In the genomic region with DNA sequence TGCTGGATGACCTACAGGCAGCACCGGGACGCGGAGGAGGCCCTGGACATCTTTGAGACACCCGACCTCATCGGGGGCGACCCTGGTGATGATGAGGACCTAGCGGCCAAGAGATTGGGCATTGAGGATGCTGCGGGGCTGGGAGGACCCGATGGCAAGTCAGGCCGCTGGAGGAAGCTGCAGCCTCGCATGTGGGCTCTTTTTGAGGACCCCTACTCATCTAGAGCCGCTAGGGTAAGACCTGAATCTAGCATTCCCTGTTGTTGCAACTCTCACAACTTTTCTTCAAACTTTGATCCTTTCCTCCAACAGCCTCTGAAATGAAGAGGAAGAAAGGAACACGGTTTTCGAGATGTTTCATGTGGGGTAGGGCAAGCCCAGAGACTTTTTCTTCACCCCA, we compare ENCODE assay signal across 8 mouse cellular contexts. TPM values are rescaled to one million over a fixed set of nuclear protein-coding genes. Genes with fewer than 3 reads are reported as not detected.
A peak's percentile ranks its signal among the peaks of the same experiment; 100 is the strongest.
DNase-seq lines count a peak whose midpoint lies in the region; ATAC-seq and TF ChIP-seq lines count a peak whose summit lies in the region.

No protein-coding gene starts in this region.

- H3K4me2 ChIP-seq in kidney, embryonic 15.5 days = peak overlapping the region; percentile 86
- peak overlapping the region; percentile 95 for H3K4me2 ChIP-seq in hindbrain, embryonic 12.5 days (replicated peaks)
- H3K4me2 ChIP-seq in midbrain, embryonic 11.5 days = peak overlapping the region; percentile 97

- no peak for ATAC-seq in kidney, embryonic 15.5 days (replicated peaks; ENCODE audit: low FRiP score)
- 0 out of 2 replicates have a peak, but pooled peaks have one; percentile 4 for ATAC-seq in hindbrain, embryonic 12.5 days (ENCODE audit: low FRiP score)
- ATAC-seq in midbrain, embryonic 11.5 days (ENCODE audit: low FRiP score) = no peak
- ATAC-seq in frontal cortex, adult (ENCODE audit: low TSS enrichment) = no peak

- H3K9ac ChIP-seq in kidney, embryonic 15.5 days = peak overlapping the region; percentile 41; the same call in 1 of the 2 replicates
- peak overlapping the region; percentile 65 for H3K9ac ChIP-seq in hindbrain, embryonic 12.5 days
- H3K9ac ChIP-seq in midbrain, embryonic 11.5 days (ENCODE audit: low read length) = peak overlapping the region; percentile 60; the same call in 1 of the 2 replicates

- no peak for TF ChIP-seq CTCF in thymus, adult 2 months (IDR thresholded peaks at IDR 0.05; ENCODE audit: borderline replicate concordance, control insufficient read depth, extremely low read depth, insufficient read depth, low read length, poor library complexity)

- H3K4me1 ChIP-seq in kidney, embryonic 15.5 days = peaks cover 25% of the 10 kb centered on the region
- peaks cover 25% of the 10 kb centered on the region for H3K4me1 ChIP-seq in embryonic facial prominence, embryonic 10.5 days
- peaks cover 20% of the 10 kb centered on the region for H3K4me1 ChIP-seq in hindbrain, embryonic 12.5 days
- H3K4me1 ChIP-seq in midbrain, embryonic 11.5 days (ENCODE audit: control insufficient read depth, insufficient read depth, low read length) = peaks cover 11% of the 10 kb centered on the region
- H3K4me1 ChIP-seq in thymus, adult 2 months (replicated peaks; ENCODE audit: control insufficient read depth, insufficient read depth, low read length) = no peaks in the 10 kb centered on the region

- peaks cover 38% of the 10 kb centered on the region for H3K27me3 ChIP-seq in kidney, embryonic 15.5 days
- peaks cover 63% of the 10 kb centered on the region for H3K27me3 ChIP-seq in embryonic facial prominence, embryonic 10.5 days (replicated peaks; ENCODE audit: low read depth, poor library complexity, severe bottlenecking)
- peaks cover 42% of the 10 kb centered on the region for H3K27me3 ChIP-seq in hindbrain, embryonic 12.5 days
- peaks cover 22% of the 10 kb centered on the region for H3K27me3 ChIP-seq in midbrain, embryonic 11.5 days (ENCODE audit: control insufficient read depth, insufficient read depth, low read length)
- H3K27me3 ChIP-seq in thymus, adult 2 months (ENCODE audit: control insufficient read depth, insufficient read depth, low read length) = no peaks in the 10 kb centered on the region; the same call in 1 of the 2 replicates

- 12% methylated on average over 14 of the region's 14 CpGs for WGBS in kidney, embryonic 15.5 days
- WGBS in embryonic facial prominence, embryonic 10.5 days = 11% methylated on average over 14 of the region's 14 CpGs
- 10% methylated on average over 14 of the region's 14 CpGs for WGBS in hindbrain, embryonic 12.5 days
- 10% methylated on average over 14 of the region's 14 CpGs for WGBS in midbrain, embryonic 11.5 days
- 15% methylated on average over 14 of the region's 14 CpGs for WGBS in thymus, adult 2 months

- peak overlapping the region; percentile 53 for H3K4me3 ChIP-seq in kidney, embryonic 15.5 days (replicated peaks)
- peak overlapping the region; percentile 70 for H3K4me3 ChIP-seq in embryonic facial prominence, embryonic 10.5 days
- H3K4me3 ChIP-seq in hindbrain, embryonic 12.5 days = peak overlapping the region; percentile 52
- H3K4me3 ChIP-seq in midbrain, embryonic 11.5 days (ENCODE audit: low read depth, low read length) = peak overlapping the region; percentile 57
- H3K4me3 ChIP-seq in thymus, adult 2 months (ENCODE audit: control insufficient read depth, insufficient read depth, low read length) = no peak overlapping the region

- H3K9me3 ChIP-seq in kidney, embryonic 15.5 days (replicated peaks) = no peaks in the 10 kb centered on the region
- no peaks in the 10 kb centered on the region for H3K9me3 ChIP-seq in embryonic facial prominence, embryonic 10.5 days
- no peaks in the 10 kb centered on the region for H3K9me3 ChIP-seq in hindbrain, embryonic 12.5 days (replicated peaks)
- H3K9me3 ChIP-seq in midbrain, embryonic 11.5 days (ENCODE audit: control insufficient read depth, low read length) = no peaks in the 10 kb centered on the region

- no peak for TF ChIP-seq POLR2A in thymus, adult 2 months (IDR thresholded peaks at IDR 0.05; ENCODE audit: control insufficient read depth, extremely low read depth, insufficient read depth, low read length, poor library complexity)

- DNase-seq in kidney, postnatal 25 days = no peak
- DNase-seq in embryonic facial prominence, embryonic 10.5 days (ENCODE audit: low spot score) = no peak
- peak; percentile 92 for DNase-seq in midbrain, embryonic 11.5 days (ENCODE audit: low spot score, missing footprints)
- no peak for DNase-seq in cerebellum, postnatal 36 days
- DNase-seq in thymus, adult 2 months = no peak

- no peak overlapping the region for H3K27ac ChIP-seq in kidney, embryonic 15.5 days
- no peak overlapping the region for H3K27ac ChIP-seq in embryonic facial prominence, embryonic 10.5 days (replicated peaks)
- H3K27ac ChIP-seq in hindbrain, embryonic 12.5 days = no peak overlapping the region
- H3K27ac ChIP-seq in midbrain, embryonic 11.5 days (ENCODE audit: low read depth, low read length) = no peak overlapping the region
- no peak overlapping the region for H3K27ac ChIP-seq in thymus, adult 2 months (ENCODE audit: control insufficient read depth, insufficient read depth, low read length)

- no peaks in the 10 kb centered on the region for H3K36me3 ChIP-seq in kidney, embryonic 15.5 days
- no peaks in the 10 kb centered on the region for H3K36me3 ChIP-seq in embryonic facial prominence, embryonic 10.5 days (replicated peaks)
- H3K36me3 ChIP-seq in hindbrain, embryonic 12.5 days = no peaks in the 10 kb centered on the region
- no peaks in the 10 kb centered on the region for H3K36me3 ChIP-seq in midbrain, embryonic 11.5 days (ENCODE audit: control insufficient read depth, insufficient read depth, low read length)
- no peaks in the 10 kb centered on the region for H3K36me3 ChIP-seq in thymus, adult 2 months (ENCODE audit: control insufficient read depth, insufficient read depth, low read length)

RNA-seq across cellular contexts. Expression of gene Kcnc2, which starts 1.2 kb away (rescaled TPM):
- 5.7 and 6.1 TPM in 2 replicates for polyA plus RNA-seq in kidney, embryonic 15.5 days (2015; fragmentation: Nextera tagmentation; extraction: Ambion mirVana)
- polyA plus RNA-seq in embryonic facial prominence, embryonic 10.5 days (2016; fragmentation: Nextera tagmentation; extraction: Ambion mirVana) = 0.52 and 0.66 TPM in 2 replicates
- polyA plus RNA-seq in hindbrain, embryonic 12.5 days (2016; fragmentation: Nextera tagmentation; extraction: Ambion mirVana) = 2.3 and 2.7 TPM in 2 replicates
- polyA plus RNA-seq in midbrain, embryonic 11.5 days (2014; fragmentation: Nextera tagmentation; extraction: Ambion mirVana) = 3.3 and 3.4 TPM in 2 replicates
- polyA plus RNA-seq in thymus, adult 2 months (2012; rRNA removed) = 0.07 and 0.10 TPM in 2 replicates
